Mouse (Mus musculus) erythroblast, embryonic 14.5 days (primary cell): ENCODE measurements around the gene Fance. TPM values are rescaled to one million over a fixed set of nuclear protein-coding genes. Genes with fewer than 3 reads are reported as not detected.
A peak's percentile ranks its signal among the peaks of the same experiment; 100 is the strongest.

ENCODE experiments used
- H3K27me3 ChIP-seq: 2 replicates; pipeline ENCODE4 v1.6.1; 2012; ENCODE audit warnings: inconsistent platforms; ENCODE audit not compliant: control insufficient read depth
- H3K36me3 ChIP-seq: 2 replicates; pipeline ENCODE4 v1.6.1; 2012; ENCODE audit warnings: mild to moderate bottlenecking, inconsistent platforms; ENCODE audit not compliant: control insufficient read depth
- H3K4me1 ChIP-seq: 2 replicates; pipeline ENCODE4 v1.6.1; 2012; ENCODE audit warnings: inconsistent platforms; ENCODE audit not compliant: control insufficient read depth
- H3K4me3 ChIP-seq: replicated peaks from 2 replicates; pipeline ENCODE3; 2012; ENCODE audit warnings: moderate library complexity, mild to moderate bottlenecking, inconsistent platforms
- H3K9me3 ChIP-seq: 2 replicates; pipeline ENCODE4 v1.6.1; 2012; ENCODE audit warnings: low read length, inconsistent platforms, mixed read lengths; ENCODE audit not compliant: control insufficient read depth
- GATA1 ChIP-seq: IDR thresholded peaks from 2 replicates; pipeline ENCODE4 v1.6.1; 2012; ENCODE audit warnings: low read length, inconsistent platforms, mixed read lengths
- TAL1 ChIP-seq: IDR thresholded peaks from 3 replicates; pipeline ENCODE4 v1.6.1; 2012; ENCODE audit warnings: low read length, inconsistent platforms, mixed read lengths
- polyA plus RNA-seq: library from polyadenylated mRNA; stranded (reverse); fragments of >175 nt; gene quantifications from 2 replicates; pipeline ENCODE4 v1.2.3, GENCODE M21; 2012

Fance gene
- 1.7 and 3.6 TPM in 2 replicates for polyA plus RNA-seq

DNA sequence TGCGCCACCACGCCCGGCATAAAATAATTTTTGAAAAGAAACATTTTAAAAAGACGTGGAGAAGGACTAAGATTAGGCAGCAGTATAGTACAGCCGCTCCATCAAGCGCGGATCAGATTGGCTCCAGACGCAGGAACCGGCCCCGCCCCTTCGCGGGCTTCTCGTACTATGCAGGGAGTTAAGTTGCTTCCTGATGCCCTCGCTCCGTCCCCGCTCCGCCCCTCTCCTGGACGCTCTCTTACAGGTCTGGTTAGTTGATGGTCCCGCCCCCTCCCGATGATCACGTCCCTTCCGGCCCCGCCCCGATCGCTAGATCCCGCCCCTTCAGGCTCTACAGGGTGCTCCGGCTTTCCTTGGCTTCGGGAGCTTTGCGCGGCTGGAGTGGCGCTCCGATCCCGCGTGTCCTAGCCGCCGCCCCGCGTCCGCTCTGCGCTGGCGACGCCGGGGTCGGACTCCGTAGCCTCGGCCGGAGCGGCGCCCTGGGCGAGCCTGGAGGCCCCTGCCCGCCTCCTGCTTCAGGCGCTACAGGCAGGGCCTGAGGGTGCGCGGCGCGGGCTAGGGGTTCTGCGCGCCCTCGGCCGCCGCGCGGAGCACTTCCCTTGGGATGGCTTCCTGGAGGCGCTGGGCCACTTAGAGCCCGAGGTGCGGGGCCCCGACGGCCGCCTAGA lies at the start of gene Fance:
Gene Fance (plus strand): TSS at position 308 of the 668 bp plus-strand sequence.
- Histone ChIP-seq H3K27me3 (no peaks in the 10 kb centered on the region), H3K4me1 (peaks cover 66% of the 10 kb centered on the region), H3K4me3 (peak within 1 kb of the TSS; percentile 90), H3K36me3 (peaks cover 31% of the 10 kb centered on the region), H3K9me3 (no peaks in the 10 kb centered on the region; the same call in 1 of the 2 replicates)
- TF ChIP-seq TAL1 (no peak), GATA1 (peak; percentile 60; the same call in 1 of the 2 replicates)

DNA sequence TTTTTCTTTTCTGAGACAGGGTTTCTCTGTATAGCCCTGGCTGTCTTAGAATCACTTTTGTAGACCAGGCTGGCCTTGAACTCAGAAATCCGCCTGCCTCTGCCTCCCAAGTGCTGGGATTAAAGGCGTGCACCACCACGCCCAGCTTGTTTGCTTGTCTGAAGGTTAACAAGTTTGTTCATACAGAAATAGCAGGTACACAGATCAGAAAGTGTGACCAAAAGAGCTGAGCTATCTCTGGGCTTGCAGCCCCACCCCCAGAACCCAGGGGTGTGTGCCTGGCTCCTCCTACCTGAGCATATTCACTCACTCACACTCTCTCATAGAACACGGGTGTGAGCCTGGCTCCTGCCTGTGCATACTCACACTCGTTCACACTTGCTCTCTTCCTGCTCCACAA lies 46.1 kb upstream of the Fance start:
- Histone ChIP-seq H3K4me1 (peaks cover 33% of the 10 kb centered on the region), H3K9me3 (no peaks in the 10 kb centered on the region), H3K27me3 (no peaks in the 10 kb centered on the region), H3K36me3 (peaks cover 7% of the 10 kb centered on the region), H3K4me3 (no peak overlapping the region)
- TF ChIP-seq TAL1 (no peak), GATA1 (no peak)

DNA sequence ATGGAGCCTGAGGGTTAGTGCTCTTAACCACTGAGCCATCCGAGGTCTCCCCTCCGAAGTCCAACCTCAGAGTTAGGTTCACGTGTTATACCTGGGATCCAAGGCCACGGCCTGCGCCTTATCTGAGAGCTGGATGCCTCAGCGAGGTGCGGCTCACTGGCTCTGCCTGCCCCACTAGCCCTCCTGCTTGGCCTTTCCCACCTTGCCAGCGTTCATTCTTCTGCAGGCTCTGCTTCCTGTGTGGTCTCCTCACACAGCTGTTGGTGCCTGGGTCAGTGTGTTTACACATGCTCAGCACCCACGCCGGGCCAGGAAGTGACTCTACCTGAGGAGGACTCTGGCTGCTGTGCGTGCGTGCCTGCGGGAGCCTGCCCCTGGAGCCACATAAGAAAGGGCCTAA lies 43.2 kb upstream of the Fance start:
- Histone ChIP-seq H3K9me3 (no peaks in the 10 kb centered on the region), H3K36me3 (peaks cover 7% of the 10 kb centered on the region), H3K4me1 (peaks cover 43% of the 10 kb centered on the region), H3K4me3 (no peak overlapping the region), H3K27me3 (no peaks in the 10 kb centered on the region)
- TF ChIP-seq TAL1 (no peak), GATA1 (no peak)

DNA sequence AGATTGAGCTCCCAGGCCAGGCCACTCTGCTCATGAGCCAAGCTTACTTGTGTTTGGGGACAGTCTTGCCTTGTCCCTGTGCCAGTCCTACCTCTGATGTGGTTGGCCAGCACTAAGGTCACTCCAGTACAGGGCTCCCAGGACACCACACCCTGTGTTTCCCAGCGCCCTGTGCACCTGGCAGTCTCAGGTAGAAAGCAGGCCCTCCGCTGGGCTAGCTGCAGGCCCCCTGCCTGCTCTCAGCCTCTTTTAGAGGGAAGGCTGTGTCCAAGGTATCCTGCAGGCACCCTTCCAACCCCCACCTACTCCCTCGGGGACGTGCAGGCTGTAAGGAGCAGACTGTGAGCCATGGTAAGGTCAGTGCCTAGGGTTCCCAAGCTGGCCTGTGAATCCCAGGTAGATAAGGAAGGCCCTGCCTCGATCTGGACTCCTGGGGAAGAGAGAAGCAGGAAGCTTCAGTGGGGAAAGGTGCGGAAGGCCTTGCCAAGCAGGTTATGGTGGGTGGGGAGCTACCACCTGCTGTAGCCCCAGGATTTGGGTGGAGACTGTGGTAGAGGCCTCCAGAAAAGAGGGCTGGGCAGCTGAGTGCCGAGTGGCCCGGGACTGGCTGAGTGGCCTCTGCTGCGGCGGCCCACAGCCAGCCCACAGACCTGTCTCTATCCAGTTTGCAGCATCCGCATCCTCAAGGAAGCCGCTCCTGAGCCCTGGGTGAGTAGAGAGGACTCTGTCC lies 41.6 kb upstream of the Fance start:
- H3K4me1 ChIP-seq: peaks cover 47% of the 10 kb centered on the region
- TF ChIP-seq GATA1 (no peak), TAL1 (no peak)
- no peaks in the 10 kb centered on the region for H3K9me3 ChIP-seq
- H3K36me3 ChIP-seq: peaks cover 12% of the 10 kb centered on the region
- no peaks in the 10 kb centered on the region for H3K27me3 ChIP-seq
- H3K4me3 ChIP-seq: no peak overlapping the region

DNA sequence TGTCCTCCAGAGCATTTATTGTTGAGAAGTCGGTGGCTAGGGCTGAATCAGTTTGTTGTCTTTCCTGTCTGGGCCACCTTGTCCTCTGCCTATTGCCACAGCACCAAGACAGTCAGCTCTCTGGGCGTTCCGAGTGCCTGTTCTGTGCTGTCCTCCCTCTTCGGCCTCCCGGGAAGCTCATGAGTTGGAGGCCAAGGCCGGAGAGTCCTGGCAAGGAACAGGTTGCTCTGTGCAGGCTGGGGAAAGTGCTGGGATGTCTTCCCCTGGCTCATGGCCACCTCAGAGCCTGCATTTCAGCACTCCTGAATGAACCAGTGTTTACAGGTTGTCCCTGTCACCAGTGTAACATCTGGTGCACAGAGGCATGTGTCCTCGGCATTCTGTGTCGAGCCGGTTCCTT lies 41.0 kb upstream of the Fance start:
- Histone ChIP-seq H3K9me3 (no peaks in the 10 kb centered on the region), H3K4me1 (peaks cover 53% of the 10 kb centered on the region), H3K36me3 (peaks cover 18% of the 10 kb centered on the region), H3K27me3 (no peaks in the 10 kb centered on the region), H3K4me3 (no peak overlapping the region)
- no peak for TF ChIP-seq GATA1
- no peak for TF ChIP-seq TAL1

DNA sequence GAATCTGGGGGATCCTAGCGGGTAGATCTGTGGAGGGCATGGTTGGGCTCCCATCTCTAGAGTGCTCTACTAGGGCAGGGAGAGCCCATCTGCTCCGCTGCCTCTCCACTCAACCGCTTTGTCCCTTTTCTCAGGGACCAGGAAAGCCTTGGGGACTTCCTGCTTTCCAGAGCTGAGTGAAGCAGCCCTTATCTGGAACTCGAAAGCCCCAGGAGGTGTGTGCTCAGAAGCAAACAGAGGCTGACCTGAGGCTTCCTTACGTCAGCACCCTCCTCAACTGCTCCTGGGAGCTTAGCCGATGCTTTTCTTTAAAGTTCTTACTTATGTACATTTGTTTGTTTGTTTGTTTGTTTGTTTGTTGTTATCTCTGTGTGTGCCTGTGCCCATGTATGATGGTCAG lies 40.5 kb upstream of the Fance start:
- TF ChIP-seq TAL1: no peak
- no peaks in the 10 kb centered on the region for H3K27me3 ChIP-seq
- H3K9me3 ChIP-seq: no peaks in the 10 kb centered on the region
- peaks cover 54% of the 10 kb centered on the region for H3K4me1 ChIP-seq
- H3K36me3 ChIP-seq: peaks cover 23% of the 10 kb centered on the region
- H3K4me3 ChIP-seq: no peak overlapping the region

DNA sequence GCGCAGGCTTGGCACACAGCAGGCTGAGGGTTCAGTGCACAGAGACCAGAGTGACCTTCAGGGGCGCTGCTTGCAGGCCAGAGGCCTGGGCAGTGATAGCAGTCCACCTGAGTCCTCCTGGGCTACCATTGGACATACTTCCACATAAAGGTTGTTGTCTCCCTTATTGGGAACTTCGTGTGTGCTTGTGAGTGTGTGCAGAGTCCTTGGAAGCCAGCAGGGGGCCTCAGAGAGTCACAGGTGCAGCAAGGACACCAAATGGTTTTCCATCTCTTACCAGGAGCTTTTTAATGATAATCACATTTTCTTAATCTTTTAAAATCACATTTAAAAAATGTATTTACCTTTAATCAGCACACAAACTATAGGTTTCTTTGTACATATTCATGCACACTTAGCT lies 38.6 kb upstream of the Fance start:
- no peak for TF ChIP-seq TAL1
- no peak for TF ChIP-seq GATA1
- H3K4me1 ChIP-seq: peaks cover 61% of the 10 kb centered on the region
- no peaks in the 10 kb centered on the region for H3K27me3 ChIP-seq
- no peaks in the 10 kb centered on the region for H3K9me3 ChIP-seq
- H3K36me3 ChIP-seq: peaks cover 23% of the 10 kb centered on the region
- H3K4me3 ChIP-seq: no peak overlapping the region

DNA sequence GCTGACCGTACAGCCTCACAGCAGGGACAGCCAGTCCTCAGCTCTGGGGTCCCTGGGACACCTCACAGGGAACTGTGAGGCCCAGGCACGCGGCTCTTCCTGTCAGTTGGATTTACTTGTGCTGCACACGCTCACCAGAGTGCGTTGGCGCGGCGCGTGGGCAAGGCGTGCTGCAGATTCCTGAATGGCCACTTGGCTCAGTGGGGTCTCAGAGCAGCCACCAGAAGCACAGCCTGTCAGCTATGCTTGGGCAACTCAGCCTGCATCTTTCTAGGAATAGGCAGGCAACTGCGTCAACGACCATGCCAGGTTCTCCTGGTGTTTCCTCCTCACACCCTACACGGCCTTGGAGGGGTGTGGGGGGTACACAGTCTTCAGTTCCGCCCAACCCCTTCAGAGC lies 36.1 kb upstream of the Fance start:
- Histone ChIP-seq H3K4me3 (no peak overlapping the region), H3K4me1 (peaks cover 65% of the 10 kb centered on the region), H3K36me3 (peaks cover 18% of the 10 kb centered on the region), H3K27me3 (no peaks in the 10 kb centered on the region), H3K9me3 (no peaks in the 10 kb centered on the region)
- TF ChIP-seq GATA1: no peak
- TF ChIP-seq TAL1: no peak

DNA sequence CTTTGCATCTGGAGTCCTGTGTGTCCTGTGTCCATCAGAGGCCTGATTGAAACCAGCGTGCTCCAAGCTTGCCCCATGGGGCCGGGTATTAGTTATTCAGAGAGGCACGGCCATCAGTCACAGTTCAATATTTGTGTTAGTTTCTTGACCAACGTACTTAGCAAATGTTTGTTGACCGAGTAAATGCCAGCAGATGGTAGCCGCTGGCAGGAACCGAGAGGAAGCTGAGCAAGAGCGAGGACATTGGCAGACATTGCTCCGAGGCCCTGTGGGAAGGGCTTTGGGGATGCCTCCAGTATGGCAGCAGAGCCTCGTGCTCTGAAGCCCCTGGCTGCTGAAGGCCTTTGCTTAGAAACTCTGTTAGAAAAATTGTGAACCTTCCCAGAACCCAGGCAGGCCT lies 35.6 kb upstream of the Fance start:
- H3K4me3 ChIP-seq: no peak overlapping the region
- TF ChIP-seq GATA1 (no peak), TAL1 (no peak)
- H3K4me1 ChIP-seq: peaks cover 60% of the 10 kb centered on the region
- H3K9me3 ChIP-seq: no peaks in the 10 kb centered on the region
- peaks cover 18% of the 10 kb centered on the region for H3K36me3 ChIP-seq
- H3K27me3 ChIP-seq: no peaks in the 10 kb centered on the region

DNA sequence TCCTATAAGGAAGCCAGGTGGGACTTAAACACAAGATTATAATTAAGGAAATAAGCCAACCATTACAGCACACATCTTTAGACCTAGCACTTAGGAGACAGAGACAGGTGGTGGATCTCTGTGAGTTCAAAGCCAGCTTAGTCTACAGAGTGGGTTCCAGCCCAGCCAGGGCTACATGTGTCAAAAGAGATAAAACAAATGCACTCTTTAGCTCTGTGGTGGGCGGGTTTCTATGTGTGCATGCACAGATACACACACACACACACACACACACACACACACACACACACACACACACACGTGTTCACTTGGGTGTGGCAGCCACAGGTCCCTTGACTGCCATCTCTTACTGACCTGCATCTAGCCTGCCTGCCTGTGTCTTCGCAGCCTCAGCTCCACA lies 35.2 kb upstream of the Fance start:
- TF ChIP-seq GATA1 (no peak), TAL1 (no peak)
- Histone ChIP-seq H3K36me3 (peaks cover 18% of the 10 kb centered on the region), H3K4me1 (peaks cover 57% of the 10 kb centered on the region), H3K4me3 (no peak overlapping the region), H3K9me3 (no peaks in the 10 kb centered on the region), H3K27me3 (no peaks in the 10 kb centered on the region)
